Mouse (Mus musculus): Measurements from ENCODE around the gene Phyhipl. TPM values are rescaled to one million over a fixed set of nuclear protein-coding genes. Genes with fewer than 3 reads are reported as not detected.

Phyhipl gene
- polyA plus RNA-seq, 1 experiment, result 179 TPM

DNA sequence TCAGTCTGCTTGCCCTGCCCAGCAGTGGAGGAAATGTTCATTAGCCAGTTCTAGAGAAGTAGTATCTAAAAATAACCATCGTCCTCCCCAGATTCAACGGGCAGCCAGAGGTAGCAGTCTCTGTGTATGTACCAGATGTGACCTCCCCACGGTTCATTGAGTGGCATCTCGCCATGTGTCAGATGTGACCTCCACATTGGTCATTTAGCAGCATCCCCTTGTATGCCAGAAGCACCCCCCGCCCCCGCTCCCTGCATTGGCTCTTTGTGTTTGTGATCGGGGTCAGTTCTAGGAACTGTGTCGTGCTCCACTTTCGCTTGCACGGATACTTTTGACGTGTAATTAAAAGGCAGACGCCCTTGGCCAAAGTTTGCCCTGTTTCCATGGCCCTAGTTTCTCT lies 120.4 kb downstream of the Phyhipl start:
- DNase-seq (ENCODE audit: extremely low spot score in 1 of 2, low spot score in 1 of 2), result no peak

DNA sequence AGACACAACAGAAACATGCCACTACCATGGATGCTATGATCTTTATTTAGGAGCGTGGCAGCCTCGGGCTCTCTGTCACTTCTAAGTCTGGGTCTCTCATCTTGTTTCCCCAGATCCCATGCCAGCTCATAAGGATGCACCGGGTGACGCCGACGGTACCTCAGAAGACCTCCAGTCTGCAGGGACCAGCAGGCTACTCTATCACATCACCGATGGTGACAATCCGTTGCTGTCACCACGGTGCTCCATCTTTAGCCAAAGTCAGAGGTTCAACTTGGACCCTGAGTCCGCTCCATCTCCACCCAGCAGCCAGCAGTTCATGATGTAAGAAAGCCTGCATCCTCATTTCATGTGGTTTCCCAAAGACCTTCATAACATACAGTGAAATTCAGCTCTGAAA lies 121.2 kb downstream of the Phyhipl start:
- no peak for DNase-seq (ENCODE audit: extremely low spot score in 1 of 2, low spot score in 1 of 2)

DNA sequence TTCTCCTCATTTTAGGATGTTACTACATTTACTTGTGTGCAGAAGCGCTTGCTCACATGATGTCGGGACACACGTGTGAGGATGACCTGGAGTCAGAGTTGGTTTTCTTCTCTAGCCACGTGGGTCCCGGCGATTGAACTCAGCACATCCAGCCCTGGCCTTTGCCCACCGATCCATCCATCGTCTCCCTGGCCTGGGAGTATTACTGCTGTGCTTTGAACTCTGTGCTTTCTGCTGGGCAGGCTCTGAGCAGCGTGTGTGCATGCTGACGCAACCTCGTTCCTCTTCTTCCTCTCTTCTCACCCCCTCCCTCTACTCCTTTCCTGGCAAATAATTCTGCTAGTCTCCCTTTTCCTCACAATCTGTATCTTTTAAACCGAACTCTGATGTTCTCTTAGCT lies 121.8 kb downstream of the Phyhipl start:
- no peak for DNase-seq (ENCODE audit: extremely low spot score in 1 of 2, low spot score in 1 of 2)

DNA sequence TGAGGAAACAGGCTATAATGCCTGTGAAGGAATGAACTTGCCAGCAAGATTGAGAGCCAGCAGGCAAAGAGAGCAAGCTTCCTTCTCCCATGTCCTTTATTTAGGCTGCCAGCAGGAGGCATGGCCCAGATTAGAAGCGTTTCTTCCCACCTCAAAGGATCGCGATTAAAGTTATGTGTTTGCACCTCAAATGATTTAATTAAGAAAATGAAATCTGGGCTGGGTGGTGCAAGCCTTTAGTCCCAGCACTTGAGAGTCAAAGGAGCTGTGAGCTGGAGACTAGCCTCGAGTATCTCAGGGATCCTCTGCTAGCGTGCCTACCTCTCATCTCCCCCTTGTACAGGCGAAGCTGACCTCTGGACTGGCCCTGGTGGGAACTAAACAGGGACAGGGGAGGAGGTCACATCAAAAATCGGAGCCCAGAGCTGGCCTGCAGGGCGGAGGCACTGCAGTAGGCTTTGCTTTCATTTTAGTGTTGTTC lies 122.4 kb downstream of the Phyhipl start:
- DNase-seq (ENCODE audit: extremely low spot score in 1 of 2, low spot score in 1 of 2), result peak in 1 of 2 experiments; percentile 53

DNA sequence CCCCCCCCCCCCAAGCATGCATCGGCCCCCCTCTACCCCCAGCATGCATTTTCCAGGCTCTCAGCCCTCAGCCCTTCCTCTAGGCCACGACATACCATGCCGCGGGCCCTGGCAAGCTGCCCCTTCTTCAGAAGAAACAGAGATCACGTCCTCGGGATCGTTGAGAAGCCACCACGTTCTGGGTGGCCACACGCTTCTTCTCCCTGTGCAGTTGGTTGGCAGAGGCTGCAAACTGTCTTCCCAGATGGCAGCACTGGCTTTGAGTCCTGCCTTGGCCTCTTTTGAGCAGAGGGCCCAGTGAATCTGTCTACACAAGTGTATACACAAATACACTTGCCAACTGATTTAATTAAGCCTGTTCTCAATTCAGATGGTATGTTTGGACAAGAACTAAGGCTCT lies 123.5 kb downstream of the Phyhipl start:
- peak in 1 of 2 experiments; percentile 53 for DNase-seq (ENCODE audit: extremely low spot score in 1 of 2, low spot score in 1 of 2)

DNA sequence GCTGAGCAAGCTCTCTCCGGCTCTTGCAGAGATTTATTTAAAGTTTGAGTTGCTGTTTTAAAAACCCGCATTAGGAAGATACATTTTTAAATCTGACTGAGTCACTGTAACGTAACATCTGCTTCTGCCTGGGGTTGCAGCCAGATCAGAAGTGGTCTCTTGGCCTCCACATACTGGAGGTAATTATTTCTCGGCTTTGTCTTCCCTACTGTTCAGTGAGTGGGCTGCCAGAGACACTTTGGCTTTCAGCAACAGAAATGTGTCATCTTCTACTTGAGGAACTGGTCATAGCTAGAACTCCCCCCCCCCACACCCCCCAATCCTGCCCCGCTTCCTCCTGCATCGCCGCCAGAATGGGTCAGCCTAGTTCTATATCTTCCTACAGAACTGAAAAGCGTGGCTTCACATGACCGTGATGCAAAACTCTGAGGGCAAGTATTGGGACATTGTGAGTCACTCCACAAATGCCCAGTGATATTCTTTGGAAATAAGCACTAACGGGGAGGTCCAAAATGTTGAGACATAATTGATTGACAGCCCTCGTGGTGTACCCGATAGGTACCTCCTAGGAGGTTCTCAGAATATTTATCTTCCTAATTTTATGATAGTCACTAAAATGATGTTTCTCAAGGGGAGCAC lies 125.5 kb downstream of the Phyhipl start:
- peak in 1 of 2 experiments; percentile 77 for DNase-seq (ENCODE audit: extremely low spot score in 1 of 2, low spot score in 1 of 2)

DNA sequence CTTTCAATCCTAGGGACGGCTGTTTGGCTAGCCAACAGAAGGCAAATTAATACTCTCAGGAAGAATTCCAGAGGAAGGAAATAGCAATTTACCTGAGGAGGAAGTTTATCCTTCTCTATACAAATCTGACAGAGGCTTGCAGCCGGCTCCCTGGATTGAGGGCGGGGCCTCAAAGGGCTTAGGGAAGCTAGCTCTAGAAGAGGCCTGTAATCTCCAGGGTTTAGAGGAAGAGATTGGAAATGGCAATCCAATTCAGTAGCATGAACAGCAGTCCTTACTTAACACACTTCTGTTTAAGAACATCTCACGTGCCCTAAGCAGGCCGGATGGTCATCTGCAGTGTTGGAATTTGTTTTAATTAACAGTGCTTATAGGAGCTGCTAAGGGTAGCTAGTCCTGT lies 134.4 kb downstream of the Phyhipl start:
- DNase-seq (ENCODE audit: extremely low spot score in 1 of 2, low spot score in 1 of 2), result no peak

DNA sequence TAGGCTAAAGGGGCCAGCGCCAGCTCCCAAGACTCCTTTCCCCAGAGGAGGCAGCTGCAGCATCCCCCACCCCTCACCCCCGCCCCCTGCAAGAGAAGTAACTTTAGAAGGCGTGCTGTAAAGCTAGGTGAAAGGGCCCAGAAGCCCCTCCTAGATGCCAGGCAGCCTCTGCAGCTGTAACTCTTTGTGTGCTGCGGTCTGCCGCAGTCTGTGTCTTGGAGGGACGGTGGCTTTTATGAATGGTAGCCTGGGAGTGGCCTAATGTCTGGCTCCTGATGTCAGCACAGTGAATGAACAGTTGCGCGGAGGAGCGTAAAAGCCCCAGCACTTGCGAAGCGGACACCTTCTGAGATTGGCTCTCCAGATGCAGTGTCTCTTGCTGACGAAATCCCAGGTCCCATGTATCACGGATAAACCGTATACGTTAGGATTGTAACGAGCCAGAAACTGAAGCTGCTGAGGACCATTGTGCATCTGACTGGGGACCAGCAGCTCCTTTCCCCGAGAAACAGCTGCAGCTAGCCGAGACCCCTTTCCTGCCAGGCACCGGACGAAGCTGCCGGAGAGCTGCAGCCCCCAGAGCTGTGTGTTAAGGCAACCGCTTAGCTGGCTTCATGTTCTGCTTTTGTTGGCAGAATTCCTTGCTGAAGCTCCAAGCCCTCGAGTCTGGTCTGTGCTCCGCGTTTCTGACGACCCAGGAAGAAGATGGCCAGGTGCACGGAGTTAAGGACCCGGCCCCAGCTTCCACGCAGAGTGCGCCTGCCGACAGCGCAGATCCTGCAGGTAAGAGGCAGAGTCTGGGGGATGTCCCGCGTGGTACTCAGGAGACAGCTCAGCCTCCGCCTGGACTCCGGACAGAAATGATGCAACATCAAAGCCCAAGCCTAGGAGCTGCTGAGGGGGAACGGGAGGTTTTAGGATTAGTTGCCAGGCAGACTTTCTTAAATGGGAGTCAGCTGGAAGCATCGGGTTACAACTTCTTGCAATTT lies 135.3 kb downstream of the Phyhipl start:
- DNase-seq (ENCODE audit: extremely low spot score in 1 of 2, low spot score in 1 of 2), result peak in 1 of 2 experiments; percentile 74

DNA sequence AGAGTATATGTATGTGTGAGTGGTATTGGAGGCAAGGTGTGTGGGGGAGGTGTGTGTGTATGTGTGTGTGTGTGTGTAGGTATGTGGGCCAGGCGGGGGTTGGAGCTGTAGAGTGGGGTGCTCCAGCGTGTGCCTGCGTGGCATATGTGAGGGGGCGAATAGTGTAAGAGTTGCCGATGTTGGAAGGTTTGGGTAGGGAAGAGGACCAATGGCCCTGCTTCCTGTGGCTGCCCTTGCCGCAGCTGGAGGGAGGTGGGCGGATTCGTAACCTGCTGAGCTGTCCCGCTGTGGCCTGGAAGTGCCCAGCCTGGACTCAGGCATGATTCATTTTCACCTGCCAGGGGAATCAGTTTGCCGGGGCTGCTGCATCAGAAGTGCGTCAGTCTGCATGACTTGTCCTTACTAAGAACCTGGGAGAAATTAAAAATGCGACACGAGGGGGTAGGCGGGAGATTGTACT lies 136.1 kb downstream of the Phyhipl start:
- peak in 1 of 2 experiments; percentile 55 for DNase-seq (ENCODE audit: extremely low spot score in 1 of 2, low spot score in 1 of 2)

DNA sequence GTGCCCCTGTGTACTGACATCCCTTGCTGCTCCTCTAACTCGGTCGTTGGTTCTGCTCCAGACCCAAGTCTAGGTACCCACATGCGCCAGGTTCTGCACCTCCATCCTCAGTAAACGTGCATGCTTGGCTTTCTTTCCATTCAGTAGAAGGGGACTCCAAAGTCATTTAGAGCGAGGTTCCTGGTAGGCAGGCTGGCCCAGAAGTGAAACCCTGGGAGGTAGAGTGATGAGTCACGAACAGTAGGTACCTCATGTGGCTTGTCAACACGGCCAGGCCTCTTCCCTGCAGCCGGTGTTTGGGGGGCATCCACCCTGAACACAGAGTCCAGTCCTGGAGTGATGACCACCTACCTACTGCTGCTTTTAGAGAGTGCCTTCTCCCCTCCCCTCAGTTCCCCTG lies 139.1 kb downstream of the Phyhipl start:
- no peak for DNase-seq (ENCODE audit: extremely low spot score in 1 of 2, low spot score in 1 of 2)

DNA sequence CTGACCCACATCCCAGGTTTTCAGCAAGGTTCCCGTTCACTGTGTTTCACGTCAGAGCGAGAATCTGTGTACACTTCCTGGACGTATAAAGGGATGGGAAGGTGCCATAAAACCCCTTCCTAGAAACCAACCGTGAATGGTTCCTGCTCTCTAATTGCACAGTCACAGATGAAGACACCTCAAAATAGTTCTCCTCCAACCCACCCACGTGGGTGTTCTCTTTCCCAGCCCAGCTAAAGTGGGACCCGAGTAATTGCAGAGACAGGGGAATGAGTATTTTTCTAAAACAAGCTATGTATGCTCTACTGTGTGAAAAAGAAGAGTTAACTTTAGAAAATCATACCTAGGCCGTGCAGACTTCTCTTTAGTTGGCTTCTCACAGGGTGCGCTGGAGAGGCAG lies 140.9 kb downstream of the Phyhipl start:
- DNase-seq (ENCODE audit: extremely low spot score in 1 of 2, low spot score in 1 of 2), result peak in 1 of 2 experiments; percentile 66

DNA sequence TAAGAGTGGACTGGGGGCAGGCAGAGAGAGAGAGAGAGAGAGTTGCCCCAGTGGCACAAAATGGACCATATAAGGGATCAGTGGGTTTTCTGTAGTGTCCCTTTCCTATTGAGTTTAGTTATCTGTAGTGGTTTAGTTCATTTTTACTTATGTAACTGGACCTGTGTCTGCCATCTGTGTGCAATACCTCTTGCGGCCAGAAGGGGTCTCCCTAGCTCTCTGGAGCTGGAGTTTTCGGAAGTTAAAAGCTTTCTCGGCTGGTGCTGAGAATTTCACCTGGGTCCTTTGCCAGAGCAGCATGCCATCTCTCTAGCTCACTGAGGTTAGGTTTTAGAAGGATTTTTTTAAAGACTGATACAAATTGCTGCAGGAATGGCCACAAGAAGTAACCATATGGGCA lies 147.9 kb downstream of the Phyhipl start:
- no peak for DNase-seq (ENCODE audit: extremely low spot score in 1 of 2, low spot score in 1 of 2)

Other genes starting within 250 kb of the Phyhipl start
- gene Fam13c, start 215.5 kb downstream of the Phyhipl start, polyA plus RNA-seq (2012; rRNA removed), result 33.0 and 38.4 TPM in 2 replicates